Mouse (Mus musculus) retina, postnatal 7 days (tissue): ENCODE results near the gene Zcchc13.

Experiments used
- DNase-seq: peaks from one replicate; pipeline ENCODE4 v3.0.0-alpha.2; 2012; ENCODE audit warnings: low read depth, low spot score

Gene Zcchc13

GRCm38 (mm10) chrX:103630303-103630702, at the start of gene Zcchc13:
Zcchc13 (plus strand) TSS chrX:103630586.
- DNase-seq, result no peak

- no peak for DNase-seq
Measured at GRCm38 (mm10) chrX:103584262-103584661, 46.1 kb upstream of the Zcchc13 start.

- DNase-seq, result no peak
Measured at GRCm38 (mm10) chrX:103592056-103592455, 38.3 kb upstream of the Zcchc13 start.

GRCm38 (mm10) chrX:103602553-103602952, 27.8 kb upstream of the Zcchc13 start:
- no peak for DNase-seq

- no peak for DNase-seq
Measured at GRCm38 (mm10) chrX:103604211-103604610, 26.2 kb upstream of the Zcchc13 start.

- DNase-seq, result no peak
Measured at GRCm38 (mm10) chrX:103605473-103605872, 24.9 kb upstream of the Zcchc13 start.

GRCm38 (mm10) chrX:103610401-103610800, 20.0 kb upstream of the Zcchc13 start:
- no peak for DNase-seq

GRCm38 (mm10) chrX:103611462-103611861, 18.9 kb upstream of the Zcchc13 start:
- DNase-seq, result no peak

GRCm38 (mm10) chrX:103614700-103615233, 15.6 kb upstream of the Zcchc13 start:
- DNase-seq, result no peak

GRCm38 (mm10) chrX:103615453-103615852, 14.9 kb upstream of the Zcchc13 start:
- no peak for DNase-seq

GRCm38 (mm10) chrX:103616162-103616535, 14.2 kb upstream of the Zcchc13 start:
- no peak for DNase-seq

GRCm38 (mm10) chrX:103616536-103617404, 13.6 kb upstream of the Zcchc13 start:
- DNase-seq, result peak; percentile 82

GRCm38 (mm10) chrX:103617405-103618095, 12.8 kb upstream of the Zcchc13 start:
- DNase-seq, result no peak

GRCm38 (mm10) chrX:103621799-103622198, 8.6 kb upstream of the Zcchc13 start:
- no peak for DNase-seq

- DNase-seq, result peak; percentile 96
Measured at GRCm38 (mm10) chrX:103622260-103622934, 8.0 kb upstream of the Zcchc13 start.

- no peak for DNase-seq
Measured at GRCm38 (mm10) chrX:103622935-103623280, 7.5 kb upstream of the Zcchc13 start.

- DNase-seq, result no peak
Measured at GRCm38 (mm10) chrX:103623411-103623845, 7.0 kb upstream of the Zcchc13 start.

GRCm38 (mm10) chrX:103624426-103625168, 5.8 kb upstream of the Zcchc13 start:
- no peak for DNase-seq

GRCm38 (mm10) chrX:103628890-103629289, 1.5 kb upstream of the Zcchc13 start:
- no peak for DNase-seq

- DNase-seq, result no peak
Measured at GRCm38 (mm10) chrX:103633895-103634294, 3.5 kb downstream of the Zcchc13 start.

GRCm38 (mm10) chrX:103636021-103636420, 5.6 kb downstream of the Zcchc13 start:
- no peak for DNase-seq
